Mouse (Mus musculus) liver, postnatal 0 days (tissue): ENCODE data around the gene Krtap11-1. TPM values are rescaled to one million over a fixed set of nuclear protein-coding genes. Genes with fewer than 3 reads are reported as not detected.

Experiments used
- ATAC-seq: fragments of 200-750 bp; cut with Nextera tagmentation; 2 replicates; pipeline ENCODE4 v1.8.0; 2017; ENCODE audit warnings: mild to moderate bottlenecking, moderate library complexity
- DNase-seq: peaks from one replicate; pipeline ENCODE4 v3.0.0-alpha.2; 2016
- H3K27ac ChIP-seq: fragments of 300-500 bp; sonication (generic); 2 replicates; pipeline ENCODE4 v1.5.1; 2014; ENCODE audit warnings: antibody characterized with exemption, moderate library complexity, mild to moderate bottlenecking, low read depth
- H3K27me3 ChIP-seq: fragments of 300-500 bp; sonication (generic); 2 replicates; pipeline ENCODE4 v1.6.1; 2014; ENCODE audit warnings: low read length, control low read depth, mixed read lengths; ENCODE audit not compliant: insufficient read depth
- H3K36me3 ChIP-seq: fragments of 300-500 bp; sonication (generic); replicated peaks from 2 replicates; pipeline ENCODE4 v1.6.1; 2014; ENCODE audit warnings: mild to moderate bottlenecking, control low read depth, low read length, moderate library complexity, mixed read lengths; ENCODE audit not compliant: insufficient read depth
- H3K4me1 ChIP-seq: fragments of 300-500 bp; sonication (generic); 2 replicates; pipeline ENCODE4 v1.6.1; 2014; ENCODE audit warnings: antibody characterized with exemption, mild to moderate bottlenecking, control low read depth; ENCODE audit not compliant: insufficient read depth
- H3K4me2 ChIP-seq: fragments of 300-500 bp; sonication (generic); 2 replicates; pipeline ENCODE4 v1.6.1; 2014; ENCODE audit warnings: low read depth, mild to moderate bottlenecking, low read length, moderate library complexity, mixed read lengths
- H3K4me3 ChIP-seq: fragments of 300-500 bp; sonication (generic); 2 replicates; pipeline ENCODE4 v1.5.1; 2014; ENCODE audit warnings: low read depth, low read length
- H3K9ac ChIP-seq: fragments of 300-500 bp; sonication (generic); replicated peaks from 2 replicates; pipeline ENCODE4 v1.6.1; 2014; ENCODE audit warnings: mild to moderate bottlenecking, moderate library complexity
- H3K9me3 ChIP-seq: fragments of 300-500 bp; sonication (generic); 2 replicates; pipeline ENCODE4 v1.6.1; 2016; ENCODE audit warnings: mild to moderate bottlenecking, control low read depth, low read length, mixed read lengths
- CTCF ChIP-seq: sonication (generic); IDR thresholded peaks from 2 replicates; pipeline ENCODE4 v1.5.1; 2016; ENCODE audit warnings: antibody characterized with exemption, low read depth
- EP300 ChIP-seq: IDR thresholded peaks from 2 replicates; pipeline ENCODE4 v1.6.1; 2016; ENCODE audit warnings: antibody characterized with exemption, low read depth, mild to moderate bottlenecking
- WGBS: fragments of 180-500 bp; shearing (Covaris S2); extraction: QIAGEN DNeasy Blood & Tissue Kit; methylation state at CpG from one replicate; pipeline ENCODE4 v1.1.7; 2014; ENCODE audit not compliant: insufficient replicate concordance; 5-methylcytosine and 5-hydroxymethylcytosine counted together
- polyA plus RNA-seq: library from polyadenylated mRNA; unstranded; fragments of >200 nt; fragmentation: Nextera tagmentation; extraction: Ambion mirVana; gene quantifications from 2 replicates; pipeline ENCODE4 v1.2.1, GENCODE M21; 2015

The Krtap11-1 gene
- polyA plus RNA-seq, 1 experiment from 2014 or later, result not detected

DNA sequence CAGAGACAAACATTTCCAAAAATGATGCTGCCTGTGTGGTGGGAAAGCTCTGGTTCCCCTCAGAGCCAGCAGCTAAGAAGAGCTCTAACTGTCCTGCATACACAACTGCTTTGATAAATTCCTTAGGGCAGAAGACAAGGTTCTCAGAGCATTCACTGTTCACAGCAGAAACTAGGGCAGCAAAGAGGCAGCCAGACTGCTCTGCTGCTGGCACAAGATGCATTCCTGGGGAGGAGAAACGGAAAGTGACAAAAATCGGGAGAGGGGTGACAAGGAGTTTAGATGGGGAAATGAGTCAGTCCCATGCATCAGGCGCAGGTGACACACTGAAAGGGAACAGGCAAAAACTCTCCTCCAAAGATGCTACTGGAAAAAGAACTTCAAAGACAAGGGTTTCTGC lies 16.2 kb upstream of the Krtap11-1 start:
- ATAC-seq (no peak), DNase-seq (no peak)
- H3K36me3 ChIP-seq, result no peaks in the 10 kb centered on the region
- no peaks in the 10 kb centered on the region for H3K4me1 ChIP-seq
- WGBS, result 59% methylated on average over 3 of the region's 3 CpGs
- no peaks in the 10 kb centered on the region for H3K9me3 ChIP-seq
- no peak overlapping the region for H3K4me2 ChIP-seq
- TF ChIP-seq EP300, result no peak
- TF ChIP-seq CTCF, result no peak
- H3K9ac ChIP-seq, result no peak overlapping the region
- H3K4me3 ChIP-seq, result no peak overlapping the region
- H3K27ac ChIP-seq, result no peak overlapping the region
- no peaks in the 10 kb centered on the region for H3K27me3 ChIP-seq

DNA sequence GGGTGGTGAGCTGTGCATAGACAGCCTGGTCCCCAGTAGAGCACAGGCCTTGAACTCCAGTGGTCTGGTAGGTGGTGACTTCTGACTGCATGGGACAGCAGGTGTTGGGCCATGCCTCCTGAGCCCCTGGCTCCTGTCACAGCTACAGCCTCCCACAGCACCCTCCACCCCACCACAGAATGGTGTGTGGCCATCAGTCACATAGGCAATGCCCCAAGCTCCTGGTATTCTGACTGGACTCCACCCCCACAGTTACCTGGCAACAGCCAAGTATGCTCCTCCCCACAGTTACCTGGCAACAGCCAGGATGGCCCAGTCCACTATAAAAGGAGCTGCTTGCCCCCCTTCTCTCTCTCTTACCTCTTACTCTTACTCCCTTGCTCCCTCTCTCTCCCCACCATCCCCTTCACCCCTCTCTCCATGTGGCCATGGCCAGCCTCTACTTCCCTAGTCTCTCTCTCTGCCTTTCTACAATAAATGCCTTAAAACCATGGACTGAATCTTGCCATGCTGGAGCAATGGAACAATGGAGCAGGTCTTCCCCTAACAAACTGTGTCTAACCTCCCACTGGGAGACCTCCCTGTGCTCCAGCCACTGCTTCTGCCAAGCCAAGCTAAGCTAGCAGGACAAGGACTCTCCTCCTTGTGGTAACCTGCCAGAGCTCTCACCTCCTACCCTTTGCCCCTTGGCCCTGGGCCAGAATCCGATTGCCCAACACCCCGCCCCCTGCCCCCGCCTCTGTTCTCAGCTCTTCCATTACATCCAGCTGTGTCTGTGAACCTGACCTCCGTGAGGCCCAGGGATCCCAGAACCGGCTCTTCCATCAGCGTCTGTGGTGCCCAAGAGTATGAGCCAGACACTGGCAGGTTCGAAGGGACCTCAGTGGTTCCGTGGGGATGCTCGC lies 14.9 kb upstream of the Krtap11-1 start:
- Histone ChIP-seq H3K36me3 (no peaks in the 10 kb centered on the region), H3K9me3 (no peaks in the 10 kb centered on the region), H3K27ac (no peak overlapping the region), H3K4me1 (no peaks in the 10 kb centered on the region), H3K4me2 (no peak overlapping the region), H3K9ac (no peak overlapping the region), H3K4me3 (no peak overlapping the region), H3K27me3 (no peaks in the 10 kb centered on the region)
- ATAC-seq (peak; percentile 87), DNase-seq (peak; percentile 65)
- WGBS, result 47% methylated on average over 9 of the region's 9 CpGs
- TF ChIP-seq CTCF (no peak), EP300 (no peak)

DNA sequence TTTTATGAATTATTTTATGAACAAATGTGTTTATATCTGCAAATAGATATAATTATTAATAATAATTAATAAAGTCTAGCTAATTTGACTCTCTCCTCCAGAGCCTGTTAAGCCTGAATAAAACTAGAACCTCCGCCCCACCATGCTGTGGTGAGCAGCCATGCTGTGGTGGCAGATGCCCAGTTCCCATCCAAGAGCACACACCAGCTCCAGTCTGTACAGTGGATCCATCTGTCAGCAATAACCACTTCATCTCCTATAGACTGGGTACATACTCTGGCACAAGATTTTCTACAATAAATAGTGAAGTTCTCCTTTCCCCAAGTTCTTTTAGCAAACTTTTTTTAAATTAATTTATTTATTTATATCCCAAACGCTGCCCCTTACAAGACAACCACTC lies 10.7 kb upstream of the Krtap11-1 start:
- no peaks in the 10 kb centered on the region for H3K27me3 ChIP-seq
- WGBS, result 82% methylated on average over 2 of the region's 2 CpGs
- H3K4me3 ChIP-seq, result no peak overlapping the region
- no peaks in the 10 kb centered on the region for H3K36me3 ChIP-seq
- H3K4me2 ChIP-seq, result no peak overlapping the region
- no peaks in the 10 kb centered on the region for H3K9me3 ChIP-seq
- no peak for ATAC-seq
- no peak for DNase-seq
- no peak overlapping the region for H3K9ac ChIP-seq
- H3K4me1 ChIP-seq, result no peaks in the 10 kb centered on the region
- no peak for TF ChIP-seq EP300
- no peak for TF ChIP-seq CTCF
- no peak overlapping the region for H3K27ac ChIP-seq

DNA sequence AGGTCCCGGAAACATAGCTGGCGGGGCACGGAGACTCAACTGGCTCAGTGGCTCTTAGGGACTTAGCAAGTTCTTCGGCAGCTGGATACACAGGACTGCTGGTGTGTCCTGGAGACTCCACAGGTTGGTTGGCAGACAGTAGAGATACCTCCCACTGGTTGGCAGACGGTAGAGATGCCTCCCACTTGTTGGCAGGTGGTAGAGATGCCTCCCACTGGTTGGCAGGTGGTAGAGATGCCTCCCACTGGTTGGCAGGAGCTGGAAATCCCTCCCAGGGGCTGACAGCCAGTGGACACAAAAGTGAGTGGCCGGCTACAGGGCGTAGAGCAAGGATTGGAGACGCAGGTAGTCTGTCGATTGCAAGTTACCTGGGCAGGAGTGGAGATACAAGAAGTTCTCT lies 467 bp downstream of the Krtap11-1 start:
- H3K4me1 ChIP-seq, result no peaks in the 10 kb centered on the region
- no peak overlapping the region for H3K4me2 ChIP-seq
- TF ChIP-seq CTCF (no peak), EP300 (no peak)
- H3K9ac ChIP-seq, result no peak overlapping the region
- no peaks in the 10 kb centered on the region for H3K27me3 ChIP-seq
- H3K9me3 ChIP-seq, result no peaks in the 10 kb centered on the region
- H3K36me3 ChIP-seq, result no peaks in the 10 kb centered on the region
- no peak overlapping the region for H3K4me3 ChIP-seq
- no peak for DNase-seq
- no peak overlapping the region for H3K27ac ChIP-seq
- WGBS, result 82% methylated on average over 9 of the region's 9 CpGs
- no peak for ATAC-seq

DNA sequence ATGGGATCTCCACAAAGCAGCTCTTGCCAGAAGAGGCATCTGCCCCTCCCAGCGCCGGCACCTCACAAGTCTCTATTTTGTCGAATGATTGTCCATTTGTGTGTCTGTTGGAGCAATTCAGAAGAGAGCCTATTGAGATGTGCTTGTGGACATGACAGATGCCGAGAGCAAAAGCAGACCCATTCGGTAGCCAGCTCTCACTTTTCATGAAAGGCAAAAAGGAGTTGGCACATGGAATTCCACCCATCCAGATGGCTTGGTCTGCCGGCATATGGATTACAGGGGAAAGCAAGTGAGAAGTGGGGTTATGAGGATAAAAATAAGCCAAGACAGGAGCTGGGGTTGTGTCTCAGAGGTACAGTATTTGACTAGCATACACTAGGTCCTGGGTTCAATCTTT lies 1.8 kb downstream of the Krtap11-1 start:
- H3K4me2 ChIP-seq, result no peak overlapping the region
- H3K4me3 ChIP-seq, result no peak overlapping the region
- no peaks in the 10 kb centered on the region for H3K9me3 ChIP-seq
- DNase-seq, result no peak
- TF ChIP-seq EP300 (no peak), CTCF (no peak)
- no peaks in the 10 kb centered on the region for H3K27me3 ChIP-seq
- no peaks in the 10 kb centered on the region for H3K36me3 ChIP-seq
- no peaks in the 10 kb centered on the region for H3K4me1 ChIP-seq
- 83% methylated on average over 6 of the region's 6 CpGs for WGBS
- no peak overlapping the region for H3K27ac ChIP-seq
- ATAC-seq, result no peak
- H3K9ac ChIP-seq, result no peak overlapping the region

DNA sequence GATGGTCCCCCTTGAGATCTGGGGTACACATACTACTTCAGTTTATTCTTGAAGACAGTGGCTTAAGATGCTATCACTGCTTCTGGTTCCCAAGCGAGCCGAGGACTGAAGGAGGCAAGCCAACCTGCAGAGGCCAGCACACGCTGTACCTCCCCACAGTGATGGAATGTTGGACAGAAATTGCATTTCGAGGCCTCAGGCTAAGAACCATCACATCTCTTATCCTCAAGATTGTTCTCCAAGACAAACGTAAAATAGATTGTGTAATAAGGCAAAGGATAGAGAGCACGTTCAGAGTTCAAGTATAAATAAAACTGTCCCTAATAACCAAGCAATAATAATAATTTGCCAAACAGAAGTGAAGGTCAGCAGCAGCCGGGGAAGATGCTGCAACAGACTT lies 2.8 kb downstream of the Krtap11-1 start:
- no peak overlapping the region for H3K27ac ChIP-seq
- no peak overlapping the region for H3K4me3 ChIP-seq
- H3K27me3 ChIP-seq, result no peaks in the 10 kb centered on the region
- WGBS, result 62% methylated on average over 7 of the region's 7 CpGs
- H3K4me2 ChIP-seq, result no peak overlapping the region
- H3K36me3 ChIP-seq, result no peaks in the 10 kb centered on the region
- no peak for ATAC-seq
- no peak for TF ChIP-seq EP300
- no peak for TF ChIP-seq CTCF
- no peak for DNase-seq
- no peaks in the 10 kb centered on the region for H3K9me3 ChIP-seq
- no peak overlapping the region for H3K9ac ChIP-seq
- no peaks in the 10 kb centered on the region for H3K4me1 ChIP-seq
